Mouse (Mus musculus) ovary, adult 2 months (tissue): ENCODE measurements around the gene Olfr1286. TPM values are rescaled to one million over a fixed set of nuclear protein-coding genes. Genes with fewer than 3 reads are reported as not detected.

Experiments
- polyA plus RNA-seq: library from polyadenylated mRNA; depleted of rRNA; stranded (reverse); fragments of >200 nt; gene quantifications from 2 replicates; pipeline ENCODE4 v1.2.3, GENCODE M21; 2012; rRNA removed

Gene Olfr1286
- not detected in 2 replicates for polyA plus RNA-seq

DNA sequence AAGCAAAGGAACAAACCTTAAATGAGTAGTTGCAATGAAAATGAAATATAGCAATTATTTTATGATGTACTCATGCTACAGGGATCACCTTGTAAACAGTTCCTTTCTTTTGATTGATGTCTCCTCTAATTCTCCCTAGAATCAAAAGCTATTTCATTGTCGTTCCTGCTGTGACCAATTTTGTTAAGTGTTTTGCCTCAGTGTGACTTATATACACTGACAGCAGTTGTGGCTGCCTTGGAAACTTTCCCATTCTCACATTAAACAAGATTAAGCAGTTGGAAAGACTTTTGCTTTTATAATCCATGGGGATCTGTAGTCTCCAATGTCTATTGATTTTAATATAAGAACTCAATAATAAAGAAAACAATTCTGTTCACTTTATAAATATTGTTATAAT, at the start of gene Olfr1286:
TSS of gene Olfr1286 (minus strand) at position 185 of the 400 bp plus-strand sequence.

DNA sequence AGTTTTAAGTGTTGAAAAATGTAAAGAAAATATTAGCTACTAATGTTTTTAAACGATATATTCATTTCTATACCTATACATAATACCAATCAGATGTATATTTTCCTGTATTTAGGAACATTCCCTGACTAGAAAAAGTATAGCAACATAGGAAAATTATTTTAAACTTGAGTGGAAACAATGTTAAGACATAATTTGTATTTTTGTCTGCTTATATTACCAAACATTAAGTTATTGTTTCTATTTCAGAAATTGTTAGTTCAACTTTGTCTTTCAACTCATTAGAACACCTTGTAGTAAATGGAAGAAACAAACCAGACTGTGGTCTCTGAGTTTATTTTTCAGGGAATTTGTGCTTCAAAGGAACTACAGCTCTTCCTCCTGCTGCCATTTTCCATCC, 25.9 kb upstream of the Olfr1286 start, which contains the start of gene Olfr1287:
TSS of gene Olfr1287 (plus strand) at position 301 of the 400 bp plus-strand sequence.

DNA sequence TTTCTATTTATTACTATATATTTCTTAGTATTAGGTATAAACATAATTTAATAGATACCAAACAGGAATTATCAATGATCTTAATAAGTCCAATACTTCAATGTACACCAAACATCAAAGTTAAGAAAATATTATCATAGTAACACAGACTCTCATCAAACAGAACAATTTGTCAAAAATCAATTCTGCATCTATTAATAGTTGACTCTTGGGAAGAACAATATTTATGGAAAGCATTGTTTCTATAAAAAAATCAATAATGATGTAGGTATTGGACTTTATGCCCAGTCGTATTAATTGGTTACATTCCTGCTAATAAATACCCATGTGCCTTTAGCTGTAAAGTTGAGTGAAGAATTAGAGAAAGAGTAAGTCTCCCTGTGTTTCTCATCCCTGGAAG, 47.7 kb downstream of the Olfr1286 start, which contains the start of gene Olfr1284:
TSS of gene Olfr1284 (plus strand) at position 301 of the 400 bp plus-strand sequence.

Other genes with a start within 250 kb of the Olfr1286 start
- gene 4930430A15Rik, start 193.5 kb downstream of the Olfr1286 start, polyA plus RNA-seq, result not detected in 2 replicates
- gene Olfr1275, start 187.8 kb downstream of the Olfr1286 start, polyA plus RNA-seq, result not detected in 2 replicates
- not detected in 2 replicates for gene Olfr1276, start 168.6 kb downstream of the Olfr1286 start, polyA plus RNA-seq
- not detected in 2 replicates for gene Olfr1277, start 149.0 kb downstream of the Olfr1286 start, polyA plus RNA-seq
- not detected in 2 replicates for gene Olfr1278, start 133.0 kb downstream of the Olfr1286 start, polyA plus RNA-seq
- not detected in 2 replicates for gene Olfr1279, start 122.5 kb downstream of the Olfr1286 start, polyA plus RNA-seq
- gene Olfr1280, start 109.1 kb downstream of the Olfr1286 start, polyA plus RNA-seq, result not detected in 2 replicates
- not detected in 2 replicates for gene Olfr1281, start 96.6 kb downstream of the Olfr1286 start, polyA plus RNA-seq
- gene Olfr1282, start 87.0 kb downstream of the Olfr1286 start, polyA plus RNA-seq, result not detected in 2 replicates
- not detected in 2 replicates for gene Olfr1283, start 56.3 kb downstream of the Olfr1286 start, polyA plus RNA-seq
- not detected in 2 replicates for gene Olfr1284, start 47.6 kb downstream of the Olfr1286 start, polyA plus RNA-seq
- gene Olfr1287, start 26.0 kb upstream of the Olfr1286 start, polyA plus RNA-seq, result not detected in 2 replicates
- not detected in 2 replicates for gene Olfr1288, start 51.0 kb upstream of the Olfr1286 start, polyA plus RNA-seq
- not detected in 2 replicates for gene Olfr1289, start 57.7 kb upstream of the Olfr1286 start, polyA plus RNA-seq
- gene Olfr1290, start 70.7 kb upstream of the Olfr1286 start, polyA plus RNA-seq, result not detected in 2 replicates
- gene Olfr1291-ps1, start 74.1 kb upstream of the Olfr1286 start, polyA plus RNA-seq, result not detected in 2 replicates
- not detected in 2 replicates for gene Olfr1293-ps, start 102.1 kb upstream of the Olfr1286 start, polyA plus RNA-seq
- gene Olfr1294, start 117.2 kb upstream of the Olfr1286 start, polyA plus RNA-seq, result not detected in 2 replicates
- gene Olfr1295, start 146.6 kb upstream of the Olfr1286 start, polyA plus RNA-seq, result not detected in 2 replicates
- not detected in 2 replicates for gene Olfr1297, start 203.4 kb upstream of the Olfr1286 start, polyA plus RNA-seq
- not detected in 2 replicates for gene Olfr1298, start 226.1 kb upstream of the Olfr1286 start, polyA plus RNA-seq
- gene Olfr1299, start 238.3 kb upstream of the Olfr1286 start, polyA plus RNA-seq, result not detected in 2 replicates